Comparison of ENCODE assay signal across 21 mouse cellular contexts in the genomic region with DNA sequence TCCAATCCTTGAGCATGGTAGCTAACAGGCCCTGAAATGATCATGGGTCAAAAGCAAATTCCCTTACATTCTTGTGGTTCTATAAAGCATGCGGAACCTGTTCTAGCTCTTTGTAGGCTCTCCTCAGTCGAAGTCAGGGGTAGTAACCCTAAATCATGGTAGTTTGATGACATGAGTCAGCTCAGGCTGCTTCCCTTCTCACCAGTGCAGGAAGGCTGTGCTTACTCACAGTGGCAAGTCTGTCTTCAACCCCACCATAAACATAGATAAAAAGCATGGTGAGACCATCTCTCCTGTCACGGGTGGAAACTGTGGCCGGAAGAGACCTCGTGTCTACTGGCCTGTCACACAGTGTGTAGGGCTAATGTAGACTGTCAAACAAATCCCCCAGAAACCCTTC.
"Had no signal": no experiment of that assay in that cellular context is flagged by ENCODE, and none has a peak within 500 bp of the region (broad histone marks: within the 10 kb centered on the region; RNA-seq: fewer than 3 reads in every experiment).

No protein-coding gene starts in this region.

- ATAC-seq: intestine, postnatal 0 days; liver, postnatal 0 days; lung, postnatal 0 days had no signal

- H3K9ac ChIP-seq: limb, embryonic 12.5 days; limb, embryonic 15.5 days; liver, embryonic 14.5 days; liver, postnatal 0 days; stomach, embryonic 15.5 days had no signal

- H3K27me3 ChIP-seq: limb, embryonic 12.5 days; limb, embryonic 15.5 days; stomach, embryonic 15.5 days had no signal

- DNase-seq: kidney, adult 2 months; kidney, postnatal 10 days; kidney, postnatal 36 days; layer of hippocampus, postnatal 36 days; liver, postnatal 0 days; midbrain, embryonic 14.5 days; right cerebral cortex, postnatal 14 days; right cerebral cortex, postnatal 4 days; thymus, adult 2 months; thymus, postnatal 14 days; thymus, postnatal 4 days had no signal

- H3K4me2 ChIP-seq: limb, embryonic 12.5 days; limb, embryonic 15.5 days; liver, embryonic 11.5 days; midbrain, embryonic 11.5 days; stomach, embryonic 15.5 days had no signal

- H3K9me3 ChIP-seq: limb, embryonic 12.5 days; limb, embryonic 15.5 days; stomach, embryonic 15.5 days had no signal

- H3K4me3 ChIP-seq: left cerebral cortex, adult 2 months; limb, embryonic 12.5 days; limb, embryonic 15.5 days; stomach, embryonic 15.5 days had no signal

- H3K27ac ChIP-seq: left cerebral cortex, adult 2 months; limb, embryonic 12.5 days; limb, embryonic 15.5 days; liver, embryonic 14.5 days; macrophage; stomach, embryonic 15.5 days had no signal

- H3K4me1 ChIP-seq: limb, embryonic 15.5 days had no signal

- H3K36me3 ChIP-seq: limb, embryonic 12.5 days; limb, embryonic 15.5 days; stomach, embryonic 15.5 days had no signal
